12 mouse cellular contexts compared by ENCODE assay signal in genomic region chr4:46709492-46709891, GRCm38 (mm10). TPM values are rescaled to one million over a fixed set of nuclear protein-coding genes. Genes with fewer than 3 reads are reported as not detected.
DNase-seq lines count a peak whose midpoint lies in the region; ATAC-seq and TF ChIP-seq lines count a peak whose summit lies in the region.
"Had no signal": no experiment of that assay in that cellular context is flagged by ENCODE, and none has a peak within 500 bp of the region (broad histone marks: within the 10 kb centered on the region; RNA-seq: fewer than 3 reads in every experiment).

No protein-coding gene starts in this region.

- H3K27ac ChIP-seq in forebrain, embryonic 15.5 days (replicated peaks): peak overlapping the region; percentile 49
- H3K27ac ChIP-seq in forebrain, embryonic 12.5 days: no peak overlapping the region
- peak overlapping the region; percentile 74 for H3K27ac ChIP-seq in midbrain, embryonic 15.5 days
- H3K27ac ChIP-seq in midbrain, embryonic 13.5 days: no peak overlapping the region
- peak overlapping the region; percentile 51; the same call in 1 of the 2 replicates for H3K27ac ChIP-seq in hindbrain, postnatal 0 days
- H3K27ac ChIP-seq: neural tube, embryonic 13.5 days had no signal

- no peaks in the 10 kb centered on the region for H3K9me3 ChIP-seq in forebrain, embryonic 15.5 days
- H3K9me3 ChIP-seq in forebrain, embryonic 12.5 days: no peaks in the 10 kb centered on the region
- H3K9me3 ChIP-seq in midbrain, embryonic 15.5 days: no peaks in the 10 kb centered on the region
- no peaks in the 10 kb centered on the region for H3K9me3 ChIP-seq in midbrain, embryonic 13.5 days
- H3K9me3 ChIP-seq in hindbrain, postnatal 0 days (ENCODE audit: low read length): no peaks in the 10 kb centered on the region
- H3K9me3 ChIP-seq: neural tube, embryonic 13.5 days had no signal

- H3K4me3 ChIP-seq in forebrain, embryonic 15.5 days: no peak overlapping the region
- H3K4me3 ChIP-seq in forebrain, embryonic 12.5 days (replicated peaks): no peak overlapping the region
- no peak overlapping the region for H3K4me3 ChIP-seq in midbrain, embryonic 15.5 days
- no peak overlapping the region for H3K4me3 ChIP-seq in midbrain, embryonic 13.5 days (replicated peaks)
- H3K4me3 ChIP-seq in hindbrain, postnatal 0 days (ENCODE audit: low read length): no peak overlapping the region
- H3K4me3 ChIP-seq: neural tube, embryonic 13.5 days had no signal

- peak; percentile 24; the same call in 1 of the 2 replicates for TF ChIP-seq CTCF in hindbrain, postnatal 0 days (IDR thresholded peaks at IDR 0.05; ENCODE audit: low read depth)

- peak; percentile 57; the same call in 1 of the 2 replicates for ATAC-seq in forebrain, embryonic 15.5 days (replicated peaks)
- no peak for ATAC-seq in forebrain, embryonic 12.5 days (ENCODE audit: low FRiP score)
- no peak for ATAC-seq in midbrain, embryonic 15.5 days (replicated peaks)
- no peak for ATAC-seq in midbrain, embryonic 13.5 days
- ATAC-seq in hindbrain, postnatal 0 days: peak; percentile 19

- peaks cover 27% of the 10 kb centered on the region for H3K4me1 ChIP-seq in forebrain, embryonic 15.5 days
- peaks cover 6% of the 10 kb centered on the region; the same call in 1 of the 2 replicates for H3K4me1 ChIP-seq in forebrain, embryonic 12.5 days
- peaks cover 21% of the 10 kb centered on the region for H3K4me1 ChIP-seq in midbrain, embryonic 15.5 days
- H3K4me1 ChIP-seq in midbrain, embryonic 13.5 days (replicated peaks): peaks cover 14% of the 10 kb centered on the region
- peaks cover 12% of the 10 kb centered on the region; the same call in 1 of the 2 replicates for H3K4me1 ChIP-seq in hindbrain, postnatal 0 days (ENCODE audit: insufficient read depth, low read length)

- no peaks in the 10 kb centered on the region for H3K36me3 ChIP-seq in forebrain, embryonic 15.5 days
- no peaks in the 10 kb centered on the region for H3K36me3 ChIP-seq in forebrain, embryonic 12.5 days (replicated peaks)
- peaks cover 10% of the 10 kb centered on the region; the same call in 1 of the 2 replicates for H3K36me3 ChIP-seq in midbrain, embryonic 15.5 days (replicated peaks)
- 0 out of 2 replicates have a peak, but pooled peaks cover 5% of the 10 kb centered on the region for H3K36me3 ChIP-seq in midbrain, embryonic 13.5 days
- no peaks in the 10 kb centered on the region for H3K36me3 ChIP-seq in hindbrain, postnatal 0 days (ENCODE audit: insufficient read depth, low read length)

- no peak overlapping the region for H3K9ac ChIP-seq in forebrain, embryonic 15.5 days (replicated peaks)
- H3K9ac ChIP-seq in forebrain, embryonic 12.5 days: no peak overlapping the region
- H3K9ac ChIP-seq in midbrain, embryonic 15.5 days: no peak overlapping the region
- no peak overlapping the region for H3K9ac ChIP-seq in midbrain, embryonic 13.5 days (replicated peaks)
- H3K9ac ChIP-seq in hindbrain, postnatal 0 days (replicated peaks; ENCODE audit: low read length): no peak overlapping the region
- H3K9ac ChIP-seq: neural tube, embryonic 13.5 days had no signal

- no peak overlapping the region for H3K4me2 ChIP-seq in forebrain, embryonic 15.5 days (replicated peaks)
- H3K4me2 ChIP-seq in forebrain, embryonic 12.5 days: no peak overlapping the region
- no peak overlapping the region for H3K4me2 ChIP-seq in midbrain, embryonic 15.5 days
- no peak overlapping the region for H3K4me2 ChIP-seq in midbrain, embryonic 13.5 days (replicated peaks)
- no peak overlapping the region for H3K4me2 ChIP-seq in hindbrain, postnatal 0 days (ENCODE audit: low read depth, low read length)
- H3K4me2 ChIP-seq: heart, embryonic 11.5 days; neural tube, embryonic 13.5 days had no signal

- DNase-seq in cerebellum, adult 9-11 months: peak; percentile 94
- peak; percentile 52 for DNase-seq in hindbrain, postnatal 0 days (ENCODE audit: low spot score)
- DNase-seq in layer of hippocampus, adult 8-10 months (ENCODE audit: low spot score in 2 of 2): no peak
- DNase-seq in layer of hippocampus, postnatal 36 days: no peak
- DNase-seq: gastrocnemius, postnatal 14 days; right cerebral cortex, postnatal 25 days had no signal

- no peaks in the 10 kb centered on the region for H3K27me3 ChIP-seq in forebrain, embryonic 15.5 days
- H3K27me3 ChIP-seq in forebrain, embryonic 12.5 days: no peaks in the 10 kb centered on the region
- H3K27me3 ChIP-seq in midbrain, embryonic 15.5 days (replicated peaks): no peaks in the 10 kb centered on the region
- no peaks in the 10 kb centered on the region for H3K27me3 ChIP-seq in midbrain, embryonic 13.5 days
- no peaks in the 10 kb centered on the region for H3K27me3 ChIP-seq in hindbrain, postnatal 0 days (ENCODE audit: insufficient read depth, low read length)
- H3K27me3 ChIP-seq: neural tube, embryonic 13.5 days had no signal

- WGBS in forebrain, embryonic 15.5 days: 57% methylated on average over 7 of the region's 7 CpGs
- WGBS in forebrain, embryonic 12.5 days: 74% methylated on average over 7 of the region's 7 CpGs
- WGBS in midbrain, embryonic 15.5 days: 76% methylated on average over 7 of the region's 7 CpGs
- 80% methylated on average over 7 of the region's 7 CpGs for WGBS in midbrain, embryonic 13.5 days
- 57% methylated on average over 7 of the region's 7 CpGs for WGBS in hindbrain, postnatal 0 days

RNA-seq across cellular contexts. Expression of gene Tbc1d2, which starts 59.5 kb away (rescaled TPM):
- polyA plus RNA-seq in forebrain, embryonic 15.5 days (2015; fragmentation: Nextera tagmentation; extraction: Ambion mirVana): 0.98 and 1.1 TPM in 2 replicates
- 0.83 and 0.98 TPM in 2 replicates for polyA plus RNA-seq in forebrain, embryonic 12.5 days (2016; fragmentation: Nextera tagmentation; extraction: Ambion mirVana)
- 0.61 and 0.88 TPM in 2 replicates for polyA plus RNA-seq in midbrain, embryonic 15.5 days (2015; fragmentation: Nextera tagmentation; extraction: Ambion mirVana)
- 0.54 and 0.55 TPM in 2 replicates for polyA plus RNA-seq in midbrain, embryonic 13.5 days (2015; fragmentation: Nextera tagmentation; extraction: Ambion mirVana)
- total RNA-seq in hindbrain, postnatal 0 days (2014; rRNA removed): 2.3 and 3.2 TPM in 2 replicates
- 1.0 and 1.5 TPM in 2 replicates for polyA plus RNA-seq in hindbrain, postnatal 0 days (2015; fragmentation: Nextera tagmentation; extraction: Ambion mirVana)
- 1 to 10 TPM; 2.8 to 4.2 (median 3.0) TPM for total RNA-seq in layer of hippocampus, adult 8-10 months (2022)
- 1 to 10 TPM; 2.4 to 3.1 TPM for total RNA-seq in layer of hippocampus, postnatal 36 days (2021)

Comparison
In these comparisons a context has a peak if more than half of its experiments do, and no peak if none do; other contexts are left out.
1. ATAC-seq: peak in forebrain, embryonic 15.5 days (single experiment) and hindbrain, postnatal 0 days (single experiment); none in forebrain, embryonic 12.5 days (single experiment), midbrain, embryonic 15.5 days (single experiment) and midbrain, embryonic 13.5 days (single experiment).
2. H3K27ac ChIP-seq: peak in forebrain, embryonic 15.5 days (single experiment), midbrain, embryonic 15.5 days (single experiment) and hindbrain, postnatal 0 days (single experiment); none in forebrain, embryonic 12.5 days (single experiment) and midbrain, embryonic 13.5 days (single experiment).
3. DNase-seq: peak in cerebellum, adult 9-11 months (single experiment) and hindbrain, postnatal 0 days (single experiment); none in layer of hippocampus, adult 8-10 months (0 of 2) and layer of hippocampus, postnatal 36 days (0 of 2).